Mouse (Mus musculus): ENCODE measurements at regions not wholly inside any gene's neighbourhood (a gene's known extent, or its start where the extent isn't known, plus 50 kb on each side); places are given as distances from the start of the nearest gene placed in this dataset.

DNA sequence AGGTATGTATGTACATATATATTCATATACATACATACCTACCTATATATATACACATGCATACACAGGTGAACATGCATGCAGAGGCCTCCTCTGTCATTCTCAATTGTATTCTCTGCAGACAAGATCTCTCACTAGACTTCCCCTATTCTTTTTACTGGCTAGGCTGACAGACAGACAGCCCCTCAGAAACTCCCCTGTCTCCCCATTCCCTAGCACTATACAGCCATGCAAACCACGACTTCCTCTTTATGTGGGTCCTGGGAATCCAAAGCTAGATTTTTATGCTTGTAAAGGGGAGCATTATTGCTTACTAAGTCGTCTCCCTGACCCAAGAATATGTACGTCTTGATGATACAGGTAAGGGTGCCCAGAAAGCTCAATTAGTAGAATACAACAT, 86.9 kb downstream of the Fam124b start:
- no peak for DNase-seq (ENCODE audit: low read depth, low spot score)

DNA sequence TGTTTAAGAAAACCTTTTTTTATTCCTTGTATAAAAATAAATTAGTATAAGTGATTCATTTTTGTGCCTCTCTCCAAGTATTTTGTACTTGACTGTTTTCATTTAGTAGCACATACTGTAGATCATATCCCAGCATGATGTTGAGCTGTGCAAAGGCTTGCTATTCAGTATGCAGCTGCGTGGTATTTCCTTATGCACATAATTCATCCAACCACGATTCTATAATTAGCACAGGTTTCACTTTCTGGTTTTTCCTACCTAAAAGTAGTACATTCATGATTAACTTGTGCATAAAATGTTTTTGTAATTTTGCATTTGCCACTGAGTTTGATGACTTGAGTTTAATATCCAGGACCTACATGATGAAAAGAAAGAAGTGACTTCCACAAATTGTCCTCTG, 94.3 kb downstream of the Fam124b start:
- no peak for DNase-seq (ENCODE audit: low read depth, low spot score)

DNA sequence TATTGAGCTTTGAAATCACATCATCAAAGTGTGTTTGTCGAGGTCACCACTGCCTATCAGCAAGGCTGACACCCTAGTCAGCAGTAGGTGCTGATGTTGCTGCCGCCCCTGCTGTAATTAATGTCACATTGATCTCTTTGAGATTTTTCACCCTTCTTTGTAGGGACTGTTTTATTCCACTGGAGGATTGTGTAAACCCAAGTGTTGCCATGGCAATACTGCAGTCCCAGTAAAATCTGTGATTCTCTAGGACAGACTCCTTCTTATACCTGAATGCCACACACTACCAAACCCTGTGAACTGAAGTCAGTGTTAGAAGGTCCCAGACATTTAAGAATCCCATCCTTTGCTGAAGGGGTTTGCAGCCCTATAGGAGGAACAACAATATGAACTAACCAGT, 102.4 kb downstream of the Fam124b start:
- no peak for DNase-seq (ENCODE audit: low read depth, low spot score)

DNA sequence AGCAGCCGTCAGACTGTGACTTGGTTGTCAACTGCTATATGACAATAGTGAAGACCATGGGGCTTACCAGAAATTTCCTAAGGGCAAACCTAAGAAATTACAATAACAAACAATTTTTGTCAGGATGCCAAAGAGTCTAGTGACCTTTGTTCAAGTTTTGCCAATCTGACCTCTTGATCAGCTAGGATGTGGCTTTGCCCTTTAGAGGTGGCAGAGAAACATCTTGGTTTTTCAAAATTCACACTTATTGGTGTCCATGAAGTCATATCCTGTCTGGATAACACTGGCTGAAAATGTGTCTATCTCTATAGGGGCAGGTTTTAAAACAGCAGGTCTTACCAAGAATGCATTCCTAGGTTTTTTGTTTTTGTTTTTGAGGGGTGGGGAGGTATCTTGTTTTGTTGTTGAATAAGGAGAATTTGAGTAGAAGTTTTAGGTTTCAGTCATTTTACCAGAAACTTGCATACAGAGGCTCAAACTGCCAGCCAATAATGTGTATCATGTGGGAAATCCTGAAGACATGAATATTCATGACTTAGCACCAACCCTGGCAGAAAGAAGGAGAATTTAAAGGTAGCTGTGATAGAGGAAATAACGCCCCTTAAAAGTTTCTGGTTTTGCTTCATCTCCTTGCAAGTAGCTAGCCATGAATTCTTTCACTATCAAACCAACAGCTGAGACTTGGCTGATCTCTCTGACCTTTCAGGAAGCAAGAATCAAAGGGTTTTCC, 110.4 kb downstream of the Fam124b start:
- no peak for DNase-seq (ENCODE audit: low read depth, low spot score)

DNA sequence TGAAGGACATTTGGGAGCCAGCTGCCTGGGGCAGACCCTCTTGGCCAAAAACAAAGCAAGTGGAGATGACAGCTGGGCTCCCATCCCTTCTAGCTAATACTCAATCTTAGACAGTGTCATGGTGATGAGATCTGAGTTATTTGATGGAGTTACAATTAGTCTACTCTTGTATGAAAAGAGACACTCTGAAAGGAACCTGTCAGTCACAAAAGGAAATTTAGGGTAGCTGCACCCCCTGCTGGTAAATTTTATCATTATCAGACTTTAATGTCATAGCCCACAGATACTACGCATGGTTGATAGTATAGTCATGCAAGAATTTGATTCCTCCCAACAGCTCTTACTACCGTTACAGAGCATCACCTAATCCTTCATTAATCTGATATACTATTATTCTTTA, 112.0 kb downstream of the Fam124b start:
- DNase-seq (ENCODE audit: low read depth, low spot score), result no peak

DNA sequence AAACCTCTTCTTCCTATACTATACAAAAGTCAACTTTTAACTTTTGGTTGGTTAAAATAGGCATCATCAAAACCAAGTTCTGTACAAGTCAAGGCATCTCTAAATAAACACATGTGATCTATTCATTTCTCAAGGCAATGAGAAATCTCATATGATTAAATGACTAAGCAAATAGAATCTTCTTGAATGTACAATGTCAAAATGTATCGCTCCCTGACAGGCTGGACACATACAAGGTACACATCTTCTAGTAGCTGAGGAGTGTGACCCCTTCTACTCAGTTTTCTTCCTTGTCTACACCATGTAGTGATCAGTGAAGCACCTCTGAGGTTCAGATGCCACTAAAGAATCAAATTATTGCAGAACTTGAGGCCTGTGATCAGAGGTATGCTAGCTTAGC, 120.0 kb downstream of the Fam124b start:
- no peak for DNase-seq (ENCODE audit: low read depth, low spot score)

DNA sequence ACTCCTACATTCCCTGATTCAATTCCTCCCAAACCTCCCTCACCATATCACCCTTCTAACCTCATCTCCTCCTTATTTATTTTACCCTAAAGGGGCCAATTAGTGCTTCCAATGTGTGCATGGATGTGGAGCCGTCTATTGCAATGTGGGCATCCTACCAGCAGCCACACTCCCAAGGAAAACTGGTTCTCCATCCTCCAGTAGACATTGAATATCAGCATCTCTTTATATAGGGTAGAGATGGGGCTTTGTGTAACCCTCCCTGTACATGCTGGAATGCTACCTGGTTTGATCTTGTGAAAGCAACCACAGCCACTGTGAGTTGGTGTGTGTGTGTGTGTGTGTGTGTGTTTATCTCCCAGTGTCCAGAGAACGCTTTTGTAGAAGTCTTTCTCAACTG, 126.5 kb downstream of the Fam124b start:
- no peak for DNase-seq (ENCODE audit: low read depth, low spot score)

DNA sequence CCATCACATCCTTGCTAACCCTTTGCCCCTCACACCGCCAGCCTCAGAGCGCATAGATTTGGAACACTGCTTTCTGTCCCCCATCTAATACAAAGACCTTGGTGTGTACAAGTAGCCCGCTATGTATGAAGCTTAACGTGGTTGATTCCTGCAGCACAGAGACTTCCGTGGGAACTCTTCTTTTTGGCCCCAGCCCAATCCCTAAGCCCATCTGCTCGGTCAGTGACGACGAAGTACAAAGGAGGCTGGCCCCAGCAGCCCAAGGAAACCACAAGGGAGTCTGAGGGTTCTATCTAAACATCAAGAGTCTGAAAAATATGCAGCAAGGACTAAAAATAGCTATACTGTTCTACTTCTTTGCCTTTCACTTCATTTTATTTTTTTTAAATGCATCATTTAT, 126.9 kb downstream of the Fam124b start:
- no peak for DNase-seq (ENCODE audit: low read depth, low spot score)

DNA sequence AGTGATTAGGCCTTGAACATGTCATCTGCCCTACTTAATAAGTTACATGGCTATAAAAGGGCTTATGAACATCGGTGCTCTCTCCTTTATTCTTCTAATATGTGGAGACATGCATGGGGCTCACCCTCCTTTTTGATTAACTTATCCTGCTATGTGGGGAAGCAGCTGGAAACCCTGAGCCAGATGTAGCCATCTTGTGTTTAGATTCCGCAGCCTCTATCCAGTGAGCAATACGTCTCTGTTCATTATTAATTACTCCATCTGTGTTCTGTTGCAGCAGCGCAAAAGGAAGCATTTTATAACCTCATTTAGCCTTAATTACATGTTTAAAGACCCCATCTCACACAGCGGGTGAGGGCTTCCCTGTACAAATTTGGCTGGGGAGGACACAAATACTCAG, 129.6 kb downstream of the Fam124b start:
- no peak for DNase-seq (ENCODE audit: low read depth, low spot score)

DNA sequence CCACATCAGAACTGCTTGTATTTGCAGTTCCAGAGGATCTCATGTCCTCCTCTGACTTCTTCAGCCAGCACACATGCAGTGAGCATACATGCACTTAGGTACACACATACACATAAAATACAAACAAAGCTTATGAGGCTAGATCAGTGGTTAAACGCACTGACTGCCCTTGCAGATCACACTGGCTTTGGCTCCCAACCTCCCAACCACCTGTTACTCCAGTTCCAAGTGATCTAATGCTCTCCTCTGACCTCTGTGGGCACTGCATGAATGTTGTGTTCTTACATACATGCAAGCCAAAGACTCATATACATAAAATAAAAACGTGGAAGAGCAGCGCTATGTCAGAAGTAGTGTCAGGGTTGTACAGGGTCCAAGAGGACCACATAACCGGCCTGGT, 141.9 kb downstream of the Fam124b start:
- DNase-seq (ENCODE audit: low read depth, low spot score), result no peak

DNA sequence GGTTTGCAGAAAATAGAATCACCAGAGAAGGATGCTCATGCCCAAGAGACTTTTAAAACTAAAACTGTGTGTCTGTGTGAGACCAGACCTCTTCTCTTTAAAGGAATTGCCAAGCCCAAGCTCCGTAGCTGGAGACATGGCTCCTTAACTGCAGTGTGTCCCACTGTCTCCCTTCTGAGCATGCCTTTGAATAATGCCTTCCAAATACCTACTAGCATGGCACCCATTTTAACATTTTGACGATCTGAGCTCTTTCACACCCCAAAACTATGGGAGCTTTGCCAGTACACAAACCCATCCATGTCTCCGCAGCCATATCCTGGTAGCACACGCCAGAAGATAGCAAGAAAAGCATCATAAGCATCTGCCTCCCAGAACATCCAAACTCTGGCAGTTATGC, 143.9 kb downstream of the Fam124b start:
- no peak for DNase-seq (ENCODE audit: low read depth, low spot score)

DNA sequence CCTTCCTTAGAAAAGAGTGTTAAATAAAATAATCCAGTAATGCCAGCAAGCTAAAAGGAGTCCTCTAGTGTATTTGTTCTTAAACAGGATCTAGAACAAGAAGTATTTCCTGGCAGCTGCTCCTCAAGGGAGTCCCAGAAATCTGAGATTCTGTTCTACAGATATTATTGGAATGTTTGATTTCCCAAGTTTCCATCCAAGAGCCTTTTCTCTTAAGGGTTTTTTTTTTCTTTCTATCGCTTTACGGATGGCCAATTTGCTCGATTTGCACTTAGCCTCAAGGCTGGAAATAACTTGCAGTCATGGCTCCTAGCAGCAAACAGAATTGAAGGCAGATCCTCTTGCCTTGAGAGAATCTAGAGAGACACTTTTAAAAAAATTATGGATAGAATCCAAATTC, 144.3 kb downstream of the Fam124b start:
- DNase-seq (ENCODE audit: low read depth, low spot score), result no peak

DNA sequence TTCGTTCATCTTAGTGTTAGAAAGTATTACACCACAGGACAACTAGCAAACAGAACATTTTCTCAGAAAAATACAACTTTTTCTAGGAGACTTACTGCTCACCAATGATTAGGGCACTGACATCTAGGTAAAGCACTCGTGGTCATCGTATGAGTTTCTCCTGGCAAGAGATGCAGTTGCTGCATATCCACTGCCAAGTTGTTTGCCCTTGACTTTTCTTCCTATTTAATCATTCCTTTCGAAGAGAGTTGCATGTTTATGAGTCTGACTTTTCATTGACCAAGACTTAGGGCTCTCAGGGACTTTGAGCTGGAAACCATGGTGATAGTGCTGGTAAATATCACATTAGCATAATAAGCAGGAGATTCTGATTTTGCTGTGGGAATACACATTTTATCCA, 149.1 kb downstream of the Fam124b start:
- DNase-seq (ENCODE audit: low read depth, low spot score), result no peak

DNA sequence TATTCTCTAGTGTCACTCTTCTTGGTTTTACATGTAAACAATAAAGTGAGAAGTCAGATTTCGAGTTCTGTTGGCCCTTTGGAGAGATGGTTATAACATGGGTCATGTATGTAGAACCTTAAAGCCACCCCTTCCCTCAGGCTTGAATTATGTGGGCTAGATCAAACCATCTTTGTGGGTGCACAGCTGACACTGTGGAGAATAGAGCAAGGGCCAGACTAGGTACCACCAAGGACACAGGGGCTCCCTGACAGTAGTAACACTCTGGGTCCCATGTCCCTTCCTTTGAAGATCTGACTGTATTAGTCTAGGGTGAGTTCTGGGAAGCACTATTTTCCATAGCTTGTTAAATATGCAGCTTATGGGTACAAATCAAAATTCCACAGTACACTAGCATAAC, 156.2 kb downstream of the Fam124b start:
- no peak for DNase-seq (ENCODE audit: low read depth, low spot score)

DNA sequence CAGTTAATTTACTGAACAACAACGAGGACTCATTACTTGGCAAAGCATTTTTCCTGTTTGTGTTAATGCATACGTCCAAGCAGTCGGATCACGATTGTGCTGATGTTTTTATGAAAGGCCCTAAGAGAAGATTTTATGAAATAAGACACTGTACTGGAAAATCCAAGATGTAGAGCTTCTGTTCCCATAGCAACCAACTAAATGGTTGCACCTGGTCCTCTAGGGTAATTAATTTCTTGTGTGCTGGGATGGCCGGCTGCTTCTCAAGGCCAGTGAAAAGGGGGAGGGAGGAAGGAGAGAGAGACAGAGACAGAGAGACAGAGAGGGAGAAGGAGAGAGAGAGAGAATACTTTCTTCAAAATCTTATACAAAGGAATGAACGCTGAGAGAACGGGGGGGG, 156.6 kb downstream of the Fam124b start:
- no peak for DNase-seq (ENCODE audit: low read depth, low spot score)

DNA sequence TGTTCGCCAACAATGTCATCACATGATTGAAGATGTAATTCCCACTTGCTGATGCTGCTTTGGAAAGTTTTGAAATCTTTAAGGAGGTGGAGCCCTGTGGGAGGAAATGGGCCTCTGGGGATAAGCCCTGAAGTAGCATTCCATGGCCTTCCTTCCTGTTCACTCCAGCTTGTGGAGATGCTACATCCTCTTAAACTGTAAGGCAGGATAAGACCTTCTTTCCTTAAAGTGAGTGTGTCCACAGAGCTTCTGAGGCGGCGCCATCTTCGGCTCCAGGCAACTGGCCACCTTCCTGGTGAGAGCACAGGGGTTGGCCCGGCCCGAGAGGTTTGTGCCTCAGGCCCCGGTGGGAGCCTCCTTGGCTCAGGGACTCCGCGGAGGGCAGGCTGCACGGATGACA, 173.1 kb downstream of the Fam124b start:
- DNase-seq (ENCODE audit: low read depth, low spot score), result no peak

DNA sequence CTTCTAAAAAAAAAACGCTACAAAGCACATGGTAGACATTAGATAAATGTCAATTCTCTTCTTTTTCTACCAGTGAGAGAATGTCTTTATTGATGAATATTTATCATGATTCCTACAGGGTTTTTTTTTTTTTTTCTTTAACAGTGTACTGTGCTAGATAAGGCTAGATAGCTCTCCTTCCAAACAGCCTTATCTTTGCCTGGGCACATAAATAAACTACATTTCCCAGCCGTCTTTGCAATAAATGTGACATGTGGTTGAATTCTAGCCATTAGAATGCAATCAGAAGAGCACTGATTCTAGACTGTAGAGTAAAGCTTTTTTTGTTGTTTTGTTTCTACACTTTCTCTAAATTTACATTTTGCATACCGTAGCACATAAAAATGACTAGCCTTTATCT, 177.9 kb downstream of the Fam124b start:
- no peak for DNase-seq (ENCODE audit: low read depth, low spot score)

DNA sequence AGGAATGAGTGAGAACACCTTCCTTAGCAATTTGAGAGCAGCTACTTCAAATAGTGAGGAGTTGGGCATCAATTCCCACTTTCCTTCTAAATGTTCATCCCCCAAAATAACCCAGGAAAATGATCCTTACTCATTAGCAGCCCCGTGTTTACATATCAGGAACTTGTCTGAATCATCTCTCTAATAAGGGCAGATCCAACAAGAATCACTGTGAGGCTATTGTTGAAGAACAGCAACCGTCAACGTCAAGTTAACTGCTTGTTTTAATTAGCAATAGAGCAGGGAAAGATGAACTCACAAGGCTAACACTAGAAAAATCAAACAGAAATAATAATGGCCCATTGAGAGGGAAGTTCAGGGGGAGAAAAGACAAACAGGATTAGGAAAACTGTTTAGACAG, 178.4 kb downstream of the Fam124b start:
- DNase-seq (ENCODE audit: low read depth, low spot score), result no peak

DNA sequence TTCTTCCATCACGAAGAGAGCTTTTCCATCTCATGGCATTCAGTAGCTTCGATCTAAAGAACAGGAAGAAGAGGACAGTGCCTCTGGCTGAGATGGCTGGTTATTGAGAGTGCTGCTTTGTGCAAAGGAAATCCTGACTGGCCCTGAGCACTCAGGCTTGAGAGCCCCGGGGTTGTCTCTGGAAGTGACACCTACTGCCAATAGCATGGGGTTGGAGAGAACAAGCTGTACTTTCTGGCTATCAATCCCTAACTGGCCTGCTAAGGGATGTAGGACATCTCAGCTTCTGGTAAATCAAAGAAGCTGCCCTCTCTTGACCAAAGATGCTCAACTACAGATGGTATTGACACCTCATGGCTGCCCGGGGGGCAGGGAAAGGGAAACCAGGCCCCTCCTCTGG, 178.2 kb upstream of the Serpine2 start:
- DNase-seq (ENCODE audit: low read depth, low spot score), result no peak

DNA sequence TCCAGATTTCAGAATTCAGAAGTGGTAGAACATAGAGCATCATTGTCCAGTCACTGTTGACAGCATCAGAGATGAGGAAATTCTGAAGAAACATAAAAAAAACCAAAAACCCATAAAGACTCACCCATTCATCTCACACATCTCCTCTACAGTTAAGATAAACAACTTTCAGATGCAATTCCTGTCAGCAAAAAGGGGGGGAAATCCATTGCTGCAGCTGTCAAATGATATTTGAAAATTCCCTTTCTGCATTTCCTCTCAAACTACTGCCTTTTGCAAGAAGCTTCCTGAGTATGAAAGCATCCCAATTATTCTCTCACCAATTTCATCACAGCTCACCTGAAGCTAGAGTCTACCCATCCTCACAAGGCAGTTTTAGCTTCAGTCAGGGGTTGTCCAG, 177.1 kb upstream of the Serpine2 start:
- DNase-seq (ENCODE audit: low read depth, low spot score), result no peak

DNA sequence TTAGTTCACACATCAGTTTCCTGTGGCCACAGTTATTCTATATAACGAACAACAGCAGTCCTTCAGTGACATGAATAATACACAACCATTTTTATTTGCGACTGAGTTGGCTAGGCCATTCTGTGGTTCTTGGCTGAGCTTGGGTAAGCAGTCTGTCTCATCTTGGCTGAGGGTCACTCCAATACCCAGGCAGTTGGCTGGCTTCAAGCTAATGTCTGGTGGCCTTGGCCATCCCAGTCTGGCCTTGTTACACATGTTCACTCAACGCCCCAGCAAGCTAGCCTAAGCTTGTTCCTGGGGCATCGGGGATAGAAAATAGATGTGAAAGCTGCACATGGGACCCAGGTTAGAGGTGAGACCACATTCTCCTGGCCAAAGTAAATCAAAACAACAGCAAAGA, 175.5 kb upstream of the Serpine2 start:
- DNase-seq (ENCODE audit: low read depth, low spot score), result no peak

DNA sequence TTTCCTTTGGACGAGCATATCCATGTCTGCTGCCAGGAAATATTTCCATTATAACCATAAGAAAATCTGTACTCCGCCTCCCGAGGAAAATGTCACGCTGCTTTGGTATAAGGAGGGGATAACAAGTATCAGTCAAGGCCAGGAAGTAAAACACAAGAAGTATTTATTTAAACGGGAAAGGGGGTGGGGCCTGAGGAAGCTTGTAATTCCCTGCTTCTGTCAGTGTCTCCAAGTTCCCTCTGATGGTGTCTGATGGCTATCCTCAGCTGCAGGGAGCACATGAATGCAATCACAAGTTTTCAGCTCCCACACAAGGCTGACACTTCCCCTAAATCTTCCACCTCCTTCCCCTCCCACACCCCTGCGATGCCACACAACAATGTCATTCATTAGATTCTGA, 172.5 kb upstream of the Serpine2 start:
- DNase-seq (ENCODE audit: low read depth, low spot score), result peak; percentile 16

DNA sequence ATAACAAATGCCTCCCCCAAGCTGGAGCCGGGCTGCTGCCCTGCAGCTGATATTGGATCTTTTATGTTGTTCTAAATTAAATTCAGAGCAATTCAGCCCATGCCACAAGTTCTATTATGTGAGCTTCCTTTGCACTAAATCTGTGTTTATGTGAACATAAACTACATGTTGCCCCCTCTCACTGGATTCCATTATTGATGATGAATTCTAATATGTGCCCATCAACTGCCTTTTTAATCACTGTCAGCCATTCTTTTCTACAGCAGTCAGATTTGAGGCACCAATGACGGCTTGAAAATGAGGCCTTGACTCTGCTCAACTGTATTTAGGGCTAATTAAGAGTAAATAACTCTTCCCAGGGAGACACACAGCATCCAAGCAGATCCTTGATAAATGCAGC, 172.1 kb upstream of the Serpine2 start:
- no peak for DNase-seq (ENCODE audit: low read depth, low spot score)

DNA sequence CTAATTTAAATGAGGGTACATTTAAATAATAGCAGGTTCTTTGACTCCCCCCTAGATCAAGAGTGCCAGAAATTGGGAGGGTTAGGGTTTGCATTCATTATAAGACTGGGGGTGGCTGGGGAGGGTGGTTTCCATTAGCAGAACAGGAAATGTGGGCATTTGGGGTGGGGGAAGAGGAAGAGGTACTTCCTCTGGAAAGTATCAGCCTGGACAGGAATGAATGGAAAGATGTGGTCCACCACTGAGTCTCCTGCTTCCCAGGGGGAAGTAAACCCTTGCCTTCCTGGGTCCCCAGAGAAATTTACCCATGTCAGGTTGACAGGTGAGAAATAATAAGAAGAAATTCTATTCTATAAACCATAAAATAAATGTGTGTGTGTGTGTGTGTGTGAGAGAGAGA, 171.5 kb upstream of the Serpine2 start:
- no peak for DNase-seq (ENCODE audit: low read depth, low spot score)
